Mouse (Mus musculus): ENCODE data around the gene Vamp4. TPM values are rescaled to one million over a fixed set of nuclear protein-coding genes. Genes with fewer than 3 reads are reported as not detected.

Vamp4 gene
- polyA plus RNA-seq, 1 experiment from 2014 or later, result 35.6 TPM

GRCm38 (mm10) chr1:162599617-162600016 is 29.3 kb downstream of the Vamp4 start:
- WGBS, result 92% methylated on average over 5 of the region's 5 CpGs
- Histone ChIP-seq H3K27ac (ENCODE audit: low read depth, low read length) (no peak overlapping the region), H3K9me3 (ENCODE audit: control insufficient read depth, low read length) (no peaks in the 10 kb centered on the region), H3K4me1 (replicated peaks; ENCODE audit: control insufficient read depth, insufficient read depth, low read length) (no peaks in the 10 kb centered on the region), H3K27me3 (replicated peaks; ENCODE audit: control insufficient read depth, insufficient read depth, low read length) (no peaks in the 10 kb centered on the region), H3K4me3 (ENCODE audit: low read depth, low read length) (no peak overlapping the region), H3K4me2 (no peak overlapping the region), H3K9ac (ENCODE audit: low read depth, low read length) (no peak overlapping the region), H3K36me3 (ENCODE audit: control insufficient read depth, insufficient read depth, low read length) (peaks cover 3% of the 10 kb centered on the region)
- no peak for DNase-seq (ENCODE audit: low spot score)
- ATAC-seq (replicated peaks; ENCODE audit: low FRiP score), result no peak

- no peak overlapping the region for H3K27ac ChIP-seq (ENCODE audit: low read depth, low read length)
- no peak overlapping the region for H3K4me3 ChIP-seq (ENCODE audit: low read depth, low read length)
- no peak for ATAC-seq (replicated peaks; ENCODE audit: low FRiP score)
- DNase-seq (ENCODE audit: low spot score), result no peak
- H3K9ac ChIP-seq (ENCODE audit: low read depth, low read length), result no peak overlapping the region
- no peaks in the 10 kb centered on the region for H3K27me3 ChIP-seq (replicated peaks; ENCODE audit: control insufficient read depth, insufficient read depth, low read length)
- no peaks in the 10 kb centered on the region; the same call in 1 of the 2 replicates for H3K36me3 ChIP-seq (ENCODE audit: control insufficient read depth, insufficient read depth, low read length)
- no peaks in the 10 kb centered on the region for H3K4me1 ChIP-seq (replicated peaks; ENCODE audit: control insufficient read depth, insufficient read depth, low read length)
- H3K9me3 ChIP-seq (ENCODE audit: control insufficient read depth, low read length), result no peaks in the 10 kb centered on the region
- H3K4me2 ChIP-seq, result no peak overlapping the region
- 86% methylated on average over 4 of the region's 4 CpGs for WGBS
Observed at GRCm38 (mm10) chr1:162601288-162601687, 31.0 kb downstream of the Vamp4 start.

- Histone ChIP-seq H3K9ac (ENCODE audit: low read depth, low read length) (no peak overlapping the region), H3K4me3 (ENCODE audit: low read depth, low read length) (no peak overlapping the region), H3K27me3 (replicated peaks; ENCODE audit: control insufficient read depth, insufficient read depth, low read length) (no peaks in the 10 kb centered on the region), H3K4me2 (no peak overlapping the region), H3K36me3 (ENCODE audit: control insufficient read depth, insufficient read depth, low read length) (no peaks in the 10 kb centered on the region), H3K27ac (ENCODE audit: low read depth, low read length) (no peak overlapping the region), H3K9me3 (ENCODE audit: control insufficient read depth, low read length) (no peaks in the 10 kb centered on the region), H3K4me1 (replicated peaks; ENCODE audit: control insufficient read depth, insufficient read depth, low read length) (no peaks in the 10 kb centered on the region)
- ATAC-seq (replicated peaks; ENCODE audit: low FRiP score) (no peak), DNase-seq (ENCODE audit: low spot score) (no peak)
- 23% methylated on average over 1 of the region's 1 CpGs for WGBS
Observed at GRCm38 (mm10) chr1:162608127-162608526, 37.8 kb downstream of the Vamp4 start.

- Histone ChIP-seq H3K4me1 (replicated peaks; ENCODE audit: control insufficient read depth, insufficient read depth, low read length) (no peaks in the 10 kb centered on the region), H3K9me3 (ENCODE audit: control insufficient read depth, low read length) (no peaks in the 10 kb centered on the region), H3K36me3 (ENCODE audit: control insufficient read depth, insufficient read depth, low read length) (no peaks in the 10 kb centered on the region), H3K9ac (ENCODE audit: low read depth, low read length) (no peak overlapping the region), H3K4me2 (no peak overlapping the region), H3K27ac (ENCODE audit: low read depth, low read length) (no peak overlapping the region), H3K27me3 (replicated peaks; ENCODE audit: control insufficient read depth, insufficient read depth, low read length) (no peaks in the 10 kb centered on the region), H3K4me3 (ENCODE audit: low read depth, low read length) (no peak overlapping the region)
- 52% methylated on average over 9 of the region's 9 CpGs for WGBS
- ATAC-seq (replicated peaks; ENCODE audit: low FRiP score), result no peak
- DNase-seq (ENCODE audit: low spot score), result no peak
Observed at GRCm38 (mm10) chr1:162609633-162610250, 39.4 kb downstream of the Vamp4 start.

GRCm38 (mm10) chr1:162611191-162611590 is 40.9 kb downstream of the Vamp4 start:
- 76% methylated on average over 4 of the region's 4 CpGs for WGBS
- Histone ChIP-seq H3K27me3 (replicated peaks; ENCODE audit: control insufficient read depth, insufficient read depth, low read length) (no peaks in the 10 kb centered on the region), H3K4me3 (ENCODE audit: low read depth, low read length) (no peak overlapping the region), H3K9me3 (ENCODE audit: control insufficient read depth, low read length) (no peaks in the 10 kb centered on the region), H3K36me3 (ENCODE audit: control insufficient read depth, insufficient read depth, low read length) (no peaks in the 10 kb centered on the region), H3K27ac (ENCODE audit: low read depth, low read length) (no peak overlapping the region), H3K9ac (ENCODE audit: low read depth, low read length) (no peak overlapping the region), H3K4me1 (replicated peaks; ENCODE audit: control insufficient read depth, insufficient read depth, low read length) (no peaks in the 10 kb centered on the region), H3K4me2 (no peak overlapping the region)
- ATAC-seq (replicated peaks; ENCODE audit: low FRiP score), result no peak
- DNase-seq (ENCODE audit: low spot score), result no peak

GRCm38 (mm10) chr1:162615511-162615910 is 45.2 kb downstream of the Vamp4 start:
- Histone ChIP-seq H3K27me3 (replicated peaks; ENCODE audit: control insufficient read depth, insufficient read depth, low read length) (no peaks in the 10 kb centered on the region), H3K4me3 (ENCODE audit: low read depth, low read length) (no peak overlapping the region), H3K4me2 (no peak overlapping the region), H3K27ac (ENCODE audit: low read depth, low read length) (no peak overlapping the region), H3K36me3 (ENCODE audit: control insufficient read depth, insufficient read depth, low read length) (no peaks in the 10 kb centered on the region), H3K9me3 (ENCODE audit: control insufficient read depth, low read length) (no peaks in the 10 kb centered on the region), H3K9ac (ENCODE audit: low read depth, low read length) (no peak overlapping the region), H3K4me1 (replicated peaks; ENCODE audit: control insufficient read depth, insufficient read depth, low read length) (no peaks in the 10 kb centered on the region)
- ATAC-seq (replicated peaks; ENCODE audit: low FRiP score) (peak; percentile 49; the same call in 1 of the 2 replicates), DNase-seq (ENCODE audit: low spot score) (no peak)
- WGBS, result 59% methylated on average over 1 of the region's 1 CpGs

GRCm38 (mm10) chr1:162620487-162620886 is 50.2 kb downstream of the Vamp4 start:
- ATAC-seq (replicated peaks; ENCODE audit: low FRiP score) (no peak), DNase-seq (ENCODE audit: low spot score) (no peak)
- no peaks in the 10 kb centered on the region for H3K27me3 ChIP-seq (replicated peaks; ENCODE audit: control insufficient read depth, insufficient read depth, low read length)
- H3K27ac ChIP-seq (ENCODE audit: low read depth, low read length), result no peak overlapping the region
- no peaks in the 10 kb centered on the region for H3K9me3 ChIP-seq (ENCODE audit: control insufficient read depth, low read length)
- H3K4me2 ChIP-seq, result no peak overlapping the region
- no peaks in the 10 kb centered on the region for H3K36me3 ChIP-seq (ENCODE audit: control insufficient read depth, insufficient read depth, low read length)
- WGBS, result 63% methylated on average over 4 of the region's 4 CpGs
- H3K9ac ChIP-seq (ENCODE audit: low read depth, low read length), result no peak overlapping the region
- no peaks in the 10 kb centered on the region; the same call in 1 of the 2 replicates for H3K4me1 ChIP-seq (replicated peaks; ENCODE audit: control insufficient read depth, insufficient read depth, low read length)
- H3K4me3 ChIP-seq (ENCODE audit: low read depth, low read length), result no peak overlapping the region

GRCm38 (mm10) chr1:162623895-162624294 is 53.6 kb downstream of the Vamp4 start:
- WGBS, result 20% methylated on average over 4 of the region's 4 CpGs
- DNase-seq (ENCODE audit: low spot score) (no peak), ATAC-seq (replicated peaks; ENCODE audit: low FRiP score) (peak; percentile 57; the same call in 1 of the 2 replicates)
- no peak overlapping the region for H3K4me3 ChIP-seq (ENCODE audit: low read depth, low read length)
- no peak overlapping the region for H3K9ac ChIP-seq (ENCODE audit: low read depth, low read length)
- H3K27ac ChIP-seq (ENCODE audit: low read depth, low read length), result no peak overlapping the region
- no peaks in the 10 kb centered on the region for H3K9me3 ChIP-seq (ENCODE audit: control insufficient read depth, low read length)
- H3K36me3 ChIP-seq (ENCODE audit: control insufficient read depth, insufficient read depth, low read length), result no peaks in the 10 kb centered on the region
- H3K27me3 ChIP-seq (replicated peaks; ENCODE audit: control insufficient read depth, insufficient read depth, low read length), result no peaks in the 10 kb centered on the region
- no peak overlapping the region for H3K4me2 ChIP-seq
- no peaks in the 10 kb centered on the region; the same call in 1 of the 2 replicates for H3K4me1 ChIP-seq (replicated peaks; ENCODE audit: control insufficient read depth, insufficient read depth, low read length)

- Histone ChIP-seq H3K27me3 (replicated peaks; ENCODE audit: control insufficient read depth, insufficient read depth, low read length) (no peaks in the 10 kb centered on the region), H3K4me3 (ENCODE audit: low read depth, low read length) (no peak overlapping the region), H3K27ac (ENCODE audit: low read depth, low read length) (no peak overlapping the region), H3K4me2 (no peak overlapping the region), H3K36me3 (ENCODE audit: control insufficient read depth, insufficient read depth, low read length) (no peaks in the 10 kb centered on the region), H3K4me1 (replicated peaks; ENCODE audit: control insufficient read depth, insufficient read depth, low read length) (no peaks in the 10 kb centered on the region; the same call in 1 of the 2 replicates), H3K9ac (ENCODE audit: low read depth, low read length) (no peak overlapping the region), H3K9me3 (ENCODE audit: control insufficient read depth, low read length) (no peaks in the 10 kb centered on the region)
- ATAC-seq (replicated peaks; ENCODE audit: low FRiP score) (no peak), DNase-seq (ENCODE audit: low spot score) (no peak)
- 46% methylated on average over 7 of the region's 7 CpGs for WGBS
Observed at GRCm38 (mm10) chr1:162625229-162625628, 54.9 kb downstream of the Vamp4 start.

All from liver, embryonic 11.5 days (tissue).